Comparison of ENCODE assay signal across 8 mouse cellular contexts in the genomic region with DNA sequence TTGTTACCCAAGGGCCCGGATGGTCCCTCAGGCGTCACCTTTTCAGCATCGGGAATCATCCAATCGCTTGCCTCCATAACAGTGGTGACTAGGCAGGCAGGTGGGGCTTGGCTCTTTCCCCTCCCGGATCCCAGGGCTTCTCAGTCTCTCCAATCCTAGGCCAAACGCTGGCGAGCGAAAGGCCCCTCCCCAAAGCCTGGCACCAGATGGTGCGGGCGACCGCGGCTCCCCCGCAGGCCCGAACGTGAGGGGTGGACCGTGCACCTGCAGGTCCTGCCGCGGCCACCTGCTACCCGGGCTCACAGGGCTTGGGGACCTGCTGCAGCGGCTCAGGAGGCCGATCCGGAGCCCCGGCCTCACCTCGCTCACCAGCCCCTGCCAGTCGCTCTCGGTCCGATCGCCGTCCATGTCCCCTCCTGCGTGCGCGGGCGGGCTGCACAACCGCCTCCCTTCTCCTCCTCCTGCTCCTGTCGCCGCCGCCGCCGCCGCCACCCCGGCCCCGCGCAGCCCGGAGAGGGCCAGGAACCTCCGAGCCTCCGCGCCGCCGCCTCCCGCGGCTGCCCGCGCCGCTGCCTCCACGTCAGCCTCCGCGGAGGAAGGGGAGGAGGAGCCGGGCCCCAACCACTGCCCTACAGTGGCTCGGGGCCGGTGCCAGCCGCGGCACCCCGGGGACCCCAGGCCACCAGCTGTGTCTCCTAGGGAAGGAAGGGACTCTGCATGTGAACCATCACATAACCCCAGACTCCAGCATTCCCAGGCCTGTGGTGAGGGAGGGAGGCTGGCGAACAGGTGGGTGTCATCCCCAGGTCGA. TPM values are rescaled to one million over a fixed set of nuclear protein-coding genes. Genes with fewer than 3 reads are reported as not detected.
DNase-seq lines count a peak whose midpoint lies in the region; ATAC-seq and TF ChIP-seq lines count a peak whose summit lies in the region.

Ccdc149 (minus strand) TSS at position 531 of the 811 bp plus-strand sequence.

- H3K9me3 ChIP-seq in erythroblast, embryonic 14.5 days (ENCODE audit: control insufficient read depth, low read length) = no peaks in the 10 kb centered on the region
- no peaks in the 10 kb centered on the region for H3K9me3 ChIP-seq in forebrain, embryonic 11.5 days (ENCODE audit: control insufficient read depth, low read length)
- H3K9me3 ChIP-seq in heart, embryonic 13.5 days = no peaks in the 10 kb centered on the region
- H3K9me3 ChIP-seq in kidney, postnatal 0 days (replicated peaks; ENCODE audit: low read length) = no peaks in the 10 kb centered on the region
- H3K9me3 ChIP-seq in limb, embryonic 14.5 days (ENCODE audit: control insufficient read depth, low read length) = no peaks in the 10 kb centered on the region
- H3K9me3 ChIP-seq in midbrain, embryonic 15.5 days = no peaks in the 10 kb centered on the region

- no peak for ATAC-seq in erythroblast, adult 5-6 weeks (replicated peaks; ENCODE audit: low FRiP score, poor library complexity, severe bottlenecking)
- ATAC-seq in forebrain, embryonic 11.5 days (replicated peaks; ENCODE audit: low FRiP score) = peak; percentile 92
- ATAC-seq in heart, embryonic 13.5 days (ENCODE audit: extremely low read depth, insufficient number of reproducible peaks, low FRiP score, low TSS enrichment) = 0 out of 2 replicates have a peak, but pooled peaks have one; percentile 19
- peak; percentile 95 for ATAC-seq in kidney, postnatal 0 days (replicated peaks; ENCODE audit: low FRiP score, low read depth)
- peak; percentile 80 for ATAC-seq in limb, embryonic 14.5 days (ENCODE audit: low FRiP score, low read depth)
- peak; percentile 97 for ATAC-seq in midbrain, embryonic 15.5 days (replicated peaks)

- peak within 1 kb of the TSS; percentile 64 for H3K4me2 ChIP-seq in forebrain, embryonic 11.5 days (ENCODE audit: low read depth, low read length, severe bottlenecking)
- peak within 1 kb of the TSS; percentile 84 for H3K4me2 ChIP-seq in heart, embryonic 13.5 days
- H3K4me2 ChIP-seq in kidney, postnatal 0 days (ENCODE audit: low read length) = peak within 1 kb of the TSS; percentile 93
- peak within 1 kb of the TSS; percentile 96 for H3K4me2 ChIP-seq in limb, embryonic 14.5 days (replicated peaks; ENCODE audit: low read depth, low read length, severe bottlenecking)
- peak within 1 kb of the TSS; percentile 85 for H3K4me2 ChIP-seq in midbrain, embryonic 15.5 days

- H3K27ac ChIP-seq in forebrain, embryonic 11.5 days (ENCODE audit: low read depth, low read length) = no peak within 1 kb of the TSS
- H3K27ac ChIP-seq in heart, embryonic 13.5 days (replicated peaks) = no peak within 1 kb of the TSS
- H3K27ac ChIP-seq in kidney, postnatal 0 days = peak within 1 kb of the TSS; percentile 66
- no peak within 1 kb of the TSS for H3K27ac ChIP-seq in limb, embryonic 14.5 days (replicated peaks; ENCODE audit: low read depth, low read length)
- peak within 1 kb of the TSS; percentile 88 for H3K27ac ChIP-seq in midbrain, embryonic 15.5 days

- 1% methylated on average over 36 of the region's 65 CpGs for WGBS in forebrain, embryonic 11.5 days
- WGBS in heart, embryonic 13.5 days = 2% methylated on average over 61 of the region's 65 CpGs
- WGBS in kidney, postnatal 0 days = 3% methylated on average over 55 of the region's 65 CpGs
- WGBS in limb, embryonic 14.5 days = 1% methylated on average over 48 of the region's 65 CpGs
- under 1% methylated on average over 59 of the region's 65 CpGs for WGBS in midbrain, embryonic 15.5 days

- TF ChIP-seq POLR2A in limb, embryonic 14.5 days (IDR thresholded peaks at IDR 0.05; ENCODE audit: borderline replicate concordance, extremely low read depth, insufficient read depth, insufficient read length) = no peak

- H3K9ac ChIP-seq in forebrain, embryonic 11.5 days (ENCODE audit: low read length) = peak within 1 kb of the TSS; percentile 80
- H3K9ac ChIP-seq in heart, embryonic 13.5 days = peak within 1 kb of the TSS; percentile 90
- H3K9ac ChIP-seq in kidney, postnatal 0 days (ENCODE audit: low read depth, low read length) = peak within 1 kb of the TSS; percentile 80
- peak within 1 kb of the TSS; percentile 68 for H3K9ac ChIP-seq in limb, embryonic 14.5 days (ENCODE audit: low read depth, low read length, severe bottlenecking)
- H3K9ac ChIP-seq in midbrain, embryonic 15.5 days = peak within 1 kb of the TSS; percentile 91

- no peaks in the 10 kb centered on the region for H3K36me3 ChIP-seq in erythroblast, embryonic 14.5 days (ENCODE audit: control insufficient read depth)
- H3K36me3 ChIP-seq in forebrain, embryonic 11.5 days (ENCODE audit: control insufficient read depth, insufficient read depth, low read length) = no peaks in the 10 kb centered on the region
- H3K36me3 ChIP-seq in heart, embryonic 13.5 days = no peaks in the 10 kb centered on the region
- H3K36me3 ChIP-seq in kidney, postnatal 0 days (ENCODE audit: insufficient read depth, low read length) = no peaks in the 10 kb centered on the region
- no peaks in the 10 kb centered on the region for H3K36me3 ChIP-seq in limb, embryonic 14.5 days (ENCODE audit: control insufficient read depth, insufficient read depth, low read length)
- H3K36me3 ChIP-seq in midbrain, embryonic 15.5 days (replicated peaks) = no peaks in the 10 kb centered on the region

- no peaks in the 10 kb centered on the region for H3K4me1 ChIP-seq in erythroblast, embryonic 14.5 days (ENCODE audit: control insufficient read depth)
- peaks cover 2% of the 10 kb centered on the region; the same call in 1 of the 2 replicates for H3K4me1 ChIP-seq in forebrain, embryonic 11.5 days (replicated peaks; ENCODE audit: control insufficient read depth, insufficient read depth, low read length)
- peaks cover 10% of the 10 kb centered on the region for H3K4me1 ChIP-seq in heart, embryonic 13.5 days
- H3K4me1 ChIP-seq in kidney, postnatal 0 days (replicated peaks; ENCODE audit: insufficient read depth, low read length) = no peaks in the 10 kb centered on the region; the same call in 1 of the 2 replicates
- H3K4me1 ChIP-seq in limb, embryonic 14.5 days (ENCODE audit: control insufficient read depth, insufficient read depth, low read length) = no peaks in the 10 kb centered on the region
- H3K4me1 ChIP-seq in midbrain, embryonic 15.5 days = peaks cover 13% of the 10 kb centered on the region

- TF ChIP-seq CTCF in kidney, postnatal 0 days (IDR thresholded peaks at IDR 0.05; ENCODE audit: low read depth) = no peak; the same call in 1 of the 2 replicates

- peak; percentile 81 for DNase-seq in forebrain, embryonic 11.5 days (ENCODE audit: low spot score)
- peak; percentile 73 for DNase-seq in kidney, postnatal 0 days (ENCODE audit: low spot score)
- peak; percentile 41 for DNase-seq in limb, embryonic 14.5 days (ENCODE audit: low spot score)
- DNase-seq in telencephalon, adult 2 months (ENCODE audit: low read depth, low spot score) = peak; percentile 90

- peak within 1 kb of the TSS; percentile 50 for H3K4me3 ChIP-seq in erythroblast, embryonic 14.5 days (replicated peaks)
- H3K4me3 ChIP-seq in forebrain, embryonic 11.5 days (ENCODE audit: low read depth, low read length) = peak within 1 kb of the TSS; percentile 74
- peak within 1 kb of the TSS; percentile 74 for H3K4me3 ChIP-seq in heart, embryonic 13.5 days
- peak within 1 kb of the TSS; percentile 58 for H3K4me3 ChIP-seq in kidney, postnatal 0 days (replicated peaks; ENCODE audit: low read depth, low read length)
- H3K4me3 ChIP-seq in limb, embryonic 14.5 days (replicated peaks; ENCODE audit: low read length) = peak within 1 kb of the TSS; percentile 60
- H3K4me3 ChIP-seq in midbrain, embryonic 15.5 days = peak within 1 kb of the TSS; percentile 73

- peaks cover 17% of the 10 kb centered on the region for H3K27me3 ChIP-seq in erythroblast, embryonic 14.5 days (ENCODE audit: control insufficient read depth)
- H3K27me3 ChIP-seq in forebrain, embryonic 11.5 days (ENCODE audit: control insufficient read depth, insufficient read depth, low read length) = no peaks in the 10 kb centered on the region
- 0 out of 2 replicates have a peak, but pooled peaks cover 3% of the 10 kb centered on the region for H3K27me3 ChIP-seq in heart, embryonic 13.5 days (replicated peaks)
- no peaks in the 10 kb centered on the region for H3K27me3 ChIP-seq in kidney, postnatal 0 days (ENCODE audit: insufficient read depth, low read length)
- 0 out of 2 replicates have a peak, but pooled peaks cover 3% of the 10 kb centered on the region for H3K27me3 ChIP-seq in limb, embryonic 14.5 days (ENCODE audit: control insufficient read depth, insufficient read depth, low read length)
- H3K27me3 ChIP-seq in midbrain, embryonic 15.5 days (replicated peaks) = 0 out of 2 replicates have a peak, but pooled peaks cover 6% of the 10 kb centered on the region

RNA-seq across cellular contexts. Expression of gene Ccdc149, which starts in this region (rescaled TPM):
- polyA plus RNA-seq in erythroblast, embryonic 14.5 days (2012) = not detected in 2 replicates
- total RNA-seq in erythroblast, adult 5-6 weeks (2015; ENCODE audit: low replicate concordance) = 0.42 and 2.5 TPM in 2 replicates
- total RNA-seq in erythroblast, adult 5-6 weeks (2017; ENCODE audit: low replicate concordance) = 0.14 and 0.26 TPM in 2 replicates
- 3.1 and 3.2 TPM in 2 replicates for polyA plus RNA-seq in forebrain, embryonic 11.5 days (2014; fragmentation: Nextera tagmentation; extraction: Ambion mirVana)
- polyA plus RNA-seq in heart, embryonic 13.5 days (2015; fragmentation: Nextera tagmentation; extraction: Ambion mirVana) = 2.2 and 2.4 TPM in 2 replicates
- polyA plus RNA-seq in kidney, postnatal 0 days (2015; fragmentation: Nextera tagmentation; extraction: Ambion mirVana) = 3.5 and 3.6 TPM in 2 replicates
- 1.4 and 1.6 TPM in 2 replicates for polyA plus RNA-seq in limb, embryonic 14.5 days (2012; rRNA removed)
- 2.0 and 2.7 TPM in 2 replicates for polyA plus RNA-seq in limb, embryonic 14.5 days (2014; fragmentation: Nextera tagmentation; extraction: Ambion mirVana)
- 14.0 and 14.9 TPM in 2 replicates for polyA plus RNA-seq in midbrain, embryonic 15.5 days (2015; fragmentation: Nextera tagmentation; extraction: Ambion mirVana)

Comparison
In these comparisons a context has a peak if more than half of its experiments do, and no peak if none do; other contexts are left out.
1. H3K27ac ChIP-seq: peak in kidney, postnatal 0 days (single experiment) and midbrain, embryonic 15.5 days (single experiment); none in forebrain, embryonic 11.5 days (single experiment), heart, embryonic 13.5 days (single experiment) and limb, embryonic 14.5 days (single experiment).
2. Peak in every context shown above with its lines, with median percentiles within 50 percentile points of each other: H3K4me3 ChIP-seq, DNase-seq, H3K4me2 ChIP-seq and H3K9ac ChIP-seq.